27 mouse cellular contexts compared by ENCODE assay signal in the genomic region with DNA sequence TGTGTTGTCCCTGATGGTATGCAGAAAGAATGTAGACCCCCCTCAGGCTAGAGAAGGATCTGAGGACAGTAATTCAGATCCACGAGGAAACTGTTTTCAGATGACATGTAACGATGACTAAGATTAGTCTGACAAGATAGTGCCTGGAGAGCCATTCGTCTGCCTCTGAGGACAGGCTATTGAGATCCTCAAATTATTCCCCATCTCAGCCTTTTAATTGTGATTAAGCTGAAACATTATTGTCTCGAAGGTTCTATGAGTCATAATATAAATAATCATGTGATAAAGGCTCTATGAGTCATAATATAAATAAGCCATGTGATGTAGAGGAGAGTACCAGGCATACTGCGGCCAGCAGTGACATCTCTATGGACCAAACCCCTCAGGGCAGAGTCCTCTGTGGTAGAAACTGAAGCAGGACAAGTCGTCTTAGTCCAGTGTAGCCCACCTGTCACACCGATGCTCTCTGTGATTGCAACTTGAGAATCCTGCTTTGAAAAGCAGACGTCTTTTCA. TPM values are rescaled to one million over a fixed set of nuclear protein-coding genes. Genes with fewer than 3 reads are reported as not detected.
"Had no signal": no experiment of that assay in that cellular context is flagged by ENCODE, and none has a peak within 500 bp of the region (broad histone marks: within the 10 kb centered on the region; RNA-seq: fewer than 3 reads in every experiment).

No protein-coding gene starts in this region.

- H3K9me3 ChIP-seq: heart, embryonic 10.5 days; hindbrain, embryonic 10.5 days; hindbrain, embryonic 12.5 days; intestine, embryonic 15.5 days; kidney, embryonic 15.5 days; limb, embryonic 10.5 days; liver, embryonic 12.5 days had no signal

- H3K27me3 ChIP-seq: heart, embryonic 12.5 days; hindbrain, embryonic 12.5 days; intestine, embryonic 15.5 days; limb, embryonic 12.5 days had no signal

- H3K36me3 ChIP-seq: heart, embryonic 10.5 days; heart, embryonic 12.5 days; hindbrain, embryonic 10.5 days; hindbrain, embryonic 12.5 days; intestine, embryonic 15.5 days; kidney, embryonic 15.5 days; limb, embryonic 10.5 days; limb, embryonic 12.5 days; liver, embryonic 12.5 days had no signal

- H3K4me3 ChIP-seq: heart, embryonic 10.5 days; heart, embryonic 12.5 days; hindbrain, embryonic 10.5 days; hindbrain, embryonic 12.5 days; intestine, embryonic 15.5 days; kidney, embryonic 15.5 days; layer of hippocampus, adult 2 months; left cerebral cortex, adult 2 months; limb, embryonic 10.5 days; limb, embryonic 12.5 days; liver, embryonic 12.5 days had no signal

- H3K4me1 ChIP-seq: heart, embryonic 10.5 days; heart, embryonic 12.5 days; hindbrain, embryonic 10.5 days; hindbrain, embryonic 12.5 days; intestine, embryonic 15.5 days; kidney, embryonic 15.5 days; limb, embryonic 10.5 days; limb, embryonic 12.5 days; liver, embryonic 12.5 days had no signal

- H3K9ac ChIP-seq: heart, embryonic 12.5 days; hindbrain, embryonic 12.5 days; hindbrain, embryonic 14.5 days; intestine, embryonic 15.5 days; kidney, embryonic 15.5 days; limb, embryonic 12.5 days; liver, embryonic 12.5 days; liver, embryonic 14.5 days had no signal

- DNase-seq: gastrocnemius, postnatal 14 days; gastrocnemius, postnatal 36 days; heart, adult 11 months; heart, postnatal 10 days; heart, postnatal 4 days; kidney, adult 18-20 months; kidney, adult 8-10 months; kidney, postnatal 14 days; kidney, postnatal 4 days; liver had no signal

- H3K27ac ChIP-seq: heart, embryonic 10.5 days; hindbrain, embryonic 10.5 days; hindbrain, embryonic 12.5 days; hindbrain, embryonic 14.5 days; intestine, embryonic 15.5 days; kidney, embryonic 15.5 days; kidney, postnatal 0 days; layer of hippocampus, adult 2 months; left cerebral cortex, adult 2 months; limb, embryonic 10.5 days; limb, embryonic 12.5 days; liver, embryonic 12.5 days; liver, embryonic 14.5 days had no signal

- ATAC-seq: hindbrain, embryonic 16.5 days; inflammation-experienced regulatory T-cells, adult 6 months; intestine, embryonic 15.5 days; intestine, postnatal 0 days; liver, embryonic 12.5 days had no signal

- H3K4me2 ChIP-seq: heart, embryonic 12.5 days; hindbrain, embryonic 12.5 days; hindbrain, embryonic 14.5 days; intestine, embryonic 15.5 days; kidney, embryonic 15.5 days; limb, embryonic 12.5 days; liver, embryonic 12.5 days had no signal

RNA-seq across cellular contexts. Expression of a gene that starts 11.0 kb away (rescaled TPM):
- polyA plus RNA-seq: inflammation-experienced regulatory T-cells, adult 6 months had no signal
